Mouse (Mus musculus) yolk sac, embryonic 10.5 days (tissue): ENCODE data around the gene Samd4b.
A peak's percentile ranks its signal among the peaks of the same experiment; 100 is the strongest.

ENCODE experiments used
- DNase-seq: peaks from one replicate; pipeline ENCODE4 v3.0.0-alpha.2; 2017; ENCODE audit warnings: low spot score

The Samd4b gene

DNA sequence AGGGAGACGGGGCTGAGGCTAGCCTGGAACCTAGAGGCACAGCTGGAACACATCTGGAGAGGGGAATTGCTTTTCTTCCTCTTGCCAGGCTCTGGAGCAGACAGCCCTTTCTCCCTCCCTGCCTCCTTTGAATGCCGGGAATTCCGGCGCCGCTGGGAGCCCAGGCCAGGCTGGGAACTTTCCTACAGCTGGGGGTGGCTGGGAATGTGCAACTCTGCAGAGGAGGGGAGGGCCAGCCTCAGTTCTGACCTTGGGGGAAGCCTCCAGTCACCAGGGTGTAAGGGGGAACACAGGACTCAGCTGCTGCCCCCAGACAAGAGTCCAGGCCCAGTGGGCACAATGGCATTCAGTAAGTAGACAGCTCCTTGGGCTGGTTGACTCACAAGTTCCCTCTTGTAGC lies 241.0 kb downstream of the Samd4b start:
- DNase-seq = peak; percentile 81

DNA sequence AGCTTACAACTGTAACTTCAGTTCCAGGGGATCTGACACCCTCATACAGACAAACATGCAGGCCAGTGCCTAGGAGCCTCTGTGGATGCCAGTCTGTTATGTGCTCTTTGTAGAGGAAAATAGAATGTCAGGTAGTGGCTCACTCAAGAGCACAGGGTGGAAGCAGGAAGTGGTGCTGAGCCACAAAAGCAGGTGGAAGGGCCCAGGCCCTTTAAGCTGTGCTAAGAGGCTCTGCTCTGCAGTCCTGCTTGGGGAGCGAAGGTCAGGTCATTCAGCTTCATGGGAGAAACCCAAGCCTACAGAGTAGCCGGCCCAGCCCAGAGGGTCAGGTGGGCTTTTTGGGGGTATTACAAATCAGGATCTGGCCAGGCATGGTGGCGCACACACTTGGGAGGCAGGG lies 242.7 kb downstream of the Samd4b start:
- no peak for DNase-seq

DNA sequence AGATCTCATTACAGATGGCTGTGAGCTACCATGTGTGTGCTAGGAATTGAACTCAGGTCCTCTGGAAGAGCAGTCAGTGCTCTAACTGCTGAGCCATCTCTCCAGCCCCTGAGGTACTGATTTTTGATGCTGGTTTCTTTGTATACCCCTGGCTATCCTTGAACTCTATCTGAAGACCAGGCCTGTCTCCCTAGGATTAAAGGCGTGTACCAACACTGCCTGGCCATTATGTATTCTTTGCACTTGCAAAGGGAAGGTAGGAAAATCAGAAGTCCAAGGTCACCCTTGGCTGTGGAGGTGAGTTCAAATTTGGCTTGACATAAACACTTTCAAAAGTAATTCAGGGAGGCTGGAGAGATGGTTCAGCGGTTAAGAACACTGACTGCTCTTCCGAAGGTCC lies 243.3 kb downstream of the Samd4b start:
- no peak for DNase-seq

DNA sequence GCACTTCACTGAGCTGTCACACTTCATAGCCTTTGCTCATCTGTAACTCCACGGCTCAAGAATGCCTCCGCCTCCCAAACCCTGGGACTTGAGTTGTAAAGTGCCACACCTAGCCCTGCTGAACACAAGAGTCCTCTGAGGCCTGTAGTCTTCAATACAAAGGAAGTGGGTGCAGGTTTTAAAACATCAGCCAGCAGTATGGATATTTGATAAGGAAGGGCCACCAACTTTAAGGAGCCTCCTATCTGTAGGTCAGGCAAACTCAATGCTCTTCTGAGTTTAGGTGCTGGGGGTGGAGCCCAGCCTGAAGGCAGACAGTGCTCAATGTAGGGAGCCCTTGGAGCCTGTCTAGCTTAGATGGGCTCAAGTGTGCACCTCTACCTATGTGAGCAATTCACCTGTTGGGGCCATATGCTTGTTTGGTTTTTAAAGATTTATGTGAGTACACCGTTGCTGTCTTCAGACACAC lies 243.8 kb downstream of the Samd4b start:
- DNase-seq = no peak

DNA sequence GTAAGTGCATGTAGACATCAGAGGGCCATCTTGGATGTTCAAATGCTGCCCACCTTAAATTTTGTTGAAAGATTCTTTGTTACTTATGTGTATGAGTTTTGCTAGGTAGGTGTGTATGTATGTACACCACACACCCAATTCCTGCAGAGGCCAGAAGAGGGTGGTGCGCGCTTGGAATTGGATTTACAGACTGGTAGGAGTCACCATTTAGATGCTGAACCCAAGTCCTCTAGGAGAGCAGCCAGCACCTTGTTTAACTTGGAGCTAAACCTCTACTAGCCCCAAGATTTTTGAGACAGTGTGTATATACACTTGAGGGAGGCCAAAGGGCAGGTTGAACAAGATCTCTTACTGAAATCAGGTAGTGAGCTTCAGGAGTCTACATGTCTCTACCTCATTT lies 244.7 kb downstream of the Samd4b start:
- DNase-seq = no peak

DNA sequence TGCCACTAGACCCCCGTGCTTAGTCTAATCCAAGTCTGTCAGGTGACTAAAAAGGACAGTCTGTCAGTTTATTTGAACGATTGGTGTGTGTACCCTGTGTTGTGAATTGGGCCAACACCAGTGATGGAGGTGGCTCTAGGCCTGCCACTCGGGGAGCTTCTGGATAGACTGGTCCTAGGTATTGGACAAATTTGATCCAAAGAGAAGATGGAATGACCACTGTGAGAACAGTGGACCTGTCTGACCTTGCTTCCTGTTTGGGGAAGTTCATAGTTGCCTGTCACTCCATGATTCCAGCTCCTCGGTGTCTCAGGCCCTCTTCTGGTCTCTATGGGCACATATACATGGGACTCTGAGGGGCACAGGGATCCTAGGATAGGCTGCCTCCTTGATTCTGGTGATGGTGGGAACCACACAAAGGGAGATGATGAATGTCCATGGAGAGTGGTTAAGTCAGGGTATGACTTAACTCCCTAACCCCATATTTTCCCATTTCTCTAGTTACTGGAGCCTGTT lies 246.2 kb downstream of the Samd4b start:
- no peak for DNase-seq

DNA sequence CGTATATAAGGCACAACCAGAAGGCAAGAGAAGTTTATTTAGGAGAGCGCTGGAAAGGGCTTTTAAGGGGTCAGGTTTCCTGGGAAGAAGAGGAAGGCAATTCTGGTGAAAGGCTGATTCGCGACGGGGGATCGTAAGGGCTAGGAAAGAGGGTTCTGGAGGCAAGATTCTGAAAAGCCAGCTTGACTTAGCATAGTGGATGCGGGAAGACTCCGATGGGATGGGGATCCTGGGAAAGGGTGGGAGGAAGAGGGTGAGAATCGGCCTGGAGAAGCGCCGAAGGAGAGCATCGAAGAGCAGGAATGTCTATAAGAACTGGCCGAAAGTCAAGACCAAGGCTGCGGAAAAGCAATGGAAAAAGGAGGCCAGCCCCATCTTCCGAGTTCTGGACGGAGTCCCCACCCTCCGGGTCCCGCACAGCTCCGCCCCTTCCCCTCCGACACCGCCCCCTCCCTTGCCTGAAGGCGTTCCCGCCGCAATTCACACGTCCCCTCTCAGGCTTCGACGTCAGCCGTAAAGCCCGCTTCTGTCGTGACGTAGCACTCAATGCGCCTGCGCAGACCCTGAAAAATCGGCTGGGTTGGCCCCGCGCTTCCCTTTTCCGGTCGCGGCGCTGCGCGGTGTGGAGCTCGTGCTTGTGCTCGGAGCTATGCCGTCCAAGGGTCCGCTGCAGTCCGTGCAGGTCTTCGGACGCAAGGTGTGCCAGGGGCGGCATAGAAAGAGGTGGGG lies 247.6 kb downstream of the Samd4b start, which contains the start of gene Rps16:
Gene Rps16, plus strand, starts transcription at position 498 of the 729 bp plus-strand sequence.
- DNase-seq = peak; percentile 98
